Mouse (Mus musculus): ENCODE data around the gene Fnbp4. TPM values are rescaled to one million over a fixed set of nuclear protein-coding genes. Genes with fewer than 3 reads are reported as not detected.

Fnbp4 gene
- polyA plus RNA-seq, 1 experiment, result 105 TPM

- 98% methylated on average over 3 of the region's 3 CpGs for WGBS
Observed at GRCm38 (mm10) chr2:90765123-90765522, 20.0 kb downstream of the Fnbp4 start.

DNA sequence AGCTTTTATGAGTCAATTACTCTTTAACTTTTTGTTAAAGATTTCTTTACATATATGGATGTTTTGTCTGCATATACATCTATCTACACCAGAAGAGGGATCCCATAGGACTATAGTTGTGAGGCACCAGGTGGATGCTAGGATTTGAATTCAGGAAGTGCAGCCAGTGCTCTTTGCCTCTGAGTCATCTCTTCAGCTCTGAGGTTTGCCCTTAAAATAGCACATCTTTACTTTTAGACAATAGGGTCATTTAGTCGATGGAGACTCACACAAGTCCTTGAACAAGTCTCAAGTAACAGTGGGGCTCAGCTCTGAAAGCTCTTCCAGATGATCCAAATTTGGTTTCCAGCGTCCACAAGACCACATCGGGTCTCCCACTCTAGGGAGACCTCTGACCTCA, 36.2 kb downstream of the Fnbp4 start:
- Histone ChIP-seq H3K4me1 (replicated peaks; ENCODE audit: control insufficient read depth, insufficient read depth, low read length) (0 out of 2 replicates have a peak, but pooled peaks cover 3% of the 10 kb centered on the region), H3K27me3 (ENCODE audit: control insufficient read depth, insufficient read depth, low read length) (no peaks in the 10 kb centered on the region; the same call in 1 of the 2 replicates), H3K36me3 (ENCODE audit: control insufficient read depth, insufficient read depth, low read length) (peaks cover 41% of the 10 kb centered on the region), H3K4me3 (ENCODE audit: control insufficient read depth, insufficient read depth, low read length) (no peak overlapping the region), H3K27ac (ENCODE audit: control insufficient read depth, insufficient read depth, low read length) (no peak overlapping the region)
- TF ChIP-seq POLR2A (IDR thresholded peaks at IDR 0.05; ENCODE audit: control insufficient read depth, extremely low read depth, insufficient read depth, low read length, poor library complexity), result no peak
- TF ChIP-seq CTCF (IDR thresholded peaks at IDR 0.05; ENCODE audit: borderline replicate concordance, control insufficient read depth, extremely low read depth, insufficient read depth, low read length, poor library complexity), result no peak
- WGBS, result 62% methylated on average over 3 of the region's 3 CpGs
- DNase-seq, result no peak

More at GRCm38 (mm10) chr2:90765123-90765522, 20.0 kb downstream of the Fnbp4 start:
- DNase-seq, result no peak
- H3K4me1 ChIP-seq (replicated peaks; ENCODE audit: control insufficient read depth, insufficient read depth, low read length), result no peaks in the 10 kb centered on the region
- TF ChIP-seq POLR2A (IDR thresholded peaks at IDR 0.05; ENCODE audit: control insufficient read depth, extremely low read depth, insufficient read depth, low read length, poor library complexity) (no peak), CTCF (IDR thresholded peaks at IDR 0.05; ENCODE audit: borderline replicate concordance, control insufficient read depth, extremely low read depth, insufficient read depth, low read length, poor library complexity) (no peak)
- H3K36me3 ChIP-seq (ENCODE audit: control insufficient read depth, insufficient read depth, low read length), result peaks cover 90% of the 10 kb centered on the region
- H3K27ac ChIP-seq (ENCODE audit: control insufficient read depth, insufficient read depth, low read length), result no peak overlapping the region
- no peaks in the 10 kb centered on the region for H3K27me3 ChIP-seq (ENCODE audit: control insufficient read depth, insufficient read depth, low read length)
- no peak overlapping the region for H3K4me3 ChIP-seq (ENCODE audit: control insufficient read depth, insufficient read depth, low read length)

DNA sequence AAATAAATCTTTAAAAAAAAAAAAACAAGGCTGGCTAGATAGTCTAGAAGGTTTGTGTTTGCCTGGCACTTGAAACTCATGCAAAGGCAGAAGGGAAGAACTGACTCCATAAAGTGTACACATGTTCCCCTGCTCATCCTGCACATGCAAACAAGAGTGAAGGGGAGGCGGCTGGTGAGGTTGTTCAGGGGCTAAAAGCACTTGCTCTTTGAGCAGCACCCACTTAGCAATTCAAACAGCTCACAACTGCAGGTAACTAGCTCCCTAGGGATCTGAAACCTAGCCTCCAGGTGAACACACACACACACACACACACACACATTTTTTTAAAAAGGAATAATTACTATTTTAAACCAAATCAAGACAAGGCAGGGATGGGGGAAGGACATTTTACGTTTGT, 36.8 kb downstream of the Fnbp4 start:
- no peak for TF ChIP-seq CTCF (IDR thresholded peaks at IDR 0.05; ENCODE audit: borderline replicate concordance, control insufficient read depth, extremely low read depth, insufficient read depth, low read length, poor library complexity)
- TF ChIP-seq POLR2A (IDR thresholded peaks at IDR 0.05; ENCODE audit: control insufficient read depth, extremely low read depth, insufficient read depth, low read length, poor library complexity), result no peak
- no peak overlapping the region for H3K4me3 ChIP-seq (ENCODE audit: control insufficient read depth, insufficient read depth, low read length)
- H3K36me3 ChIP-seq (ENCODE audit: control insufficient read depth, insufficient read depth, low read length), result peaks cover 35% of the 10 kb centered on the region
- 0 out of 2 replicates have a peak, but pooled peaks cover 3% of the 10 kb centered on the region for H3K4me1 ChIP-seq (replicated peaks; ENCODE audit: control insufficient read depth, insufficient read depth, low read length)
- 76% methylated on average over 2 of the region's 2 CpGs for WGBS
- H3K27ac ChIP-seq (ENCODE audit: control insufficient read depth, insufficient read depth, low read length), result no peak overlapping the region
- no peaks in the 10 kb centered on the region; the same call in 1 of the 2 replicates for H3K27me3 ChIP-seq (ENCODE audit: control insufficient read depth, insufficient read depth, low read length)
- no peak for DNase-seq

DNA sequence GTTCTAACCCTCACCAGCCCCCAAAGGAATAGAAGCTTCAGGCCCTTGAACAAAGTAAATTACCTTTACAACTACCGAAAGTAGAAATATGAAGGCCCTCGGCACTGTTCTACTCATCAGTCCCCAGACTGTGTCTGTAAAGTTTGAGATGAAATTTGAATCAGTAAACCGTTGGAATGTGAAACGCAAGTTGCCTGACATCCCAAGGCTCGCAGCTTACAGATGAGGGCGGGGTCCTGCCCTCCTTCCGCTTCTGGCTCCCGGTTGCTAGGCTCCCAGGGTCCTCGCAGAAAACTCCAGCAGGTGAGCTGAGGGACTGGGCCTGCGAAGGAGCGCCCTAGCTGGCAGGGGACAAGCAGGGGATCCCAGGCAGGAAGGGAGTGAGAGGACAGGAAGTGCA, 37.3 kb downstream of the Fnbp4 start, which contains the start of gene Agbl2:
Gene Agbl2, plus strand, starts transcription at position 270 of the 400 bp plus-strand sequence.
- H3K4me3 ChIP-seq (ENCODE audit: control insufficient read depth, insufficient read depth, low read length), result peak within 1 kb of the TSS; percentile 21; the same call in 1 of the 2 replicates
- no peak for TF ChIP-seq CTCF (IDR thresholded peaks at IDR 0.05; ENCODE audit: borderline replicate concordance, control insufficient read depth, extremely low read depth, insufficient read depth, low read length, poor library complexity)
- no peak for TF ChIP-seq POLR2A (IDR thresholded peaks at IDR 0.05; ENCODE audit: control insufficient read depth, extremely low read depth, insufficient read depth, low read length, poor library complexity)
- H3K27ac ChIP-seq (ENCODE audit: control insufficient read depth, insufficient read depth, low read length), result no peak within 1 kb of the TSS
- WGBS, result 8% methylated on average over 11 of the region's 11 CpGs
- peak; percentile 6 for DNase-seq
- H3K4me1 ChIP-seq (replicated peaks; ENCODE audit: control insufficient read depth, insufficient read depth, low read length), result 0 out of 2 replicates have a peak, but pooled peaks cover 3% of the 10 kb centered on the region
- H3K36me3 ChIP-seq (ENCODE audit: control insufficient read depth, insufficient read depth, low read length), result peaks cover 30% of the 10 kb centered on the region
- H3K27me3 ChIP-seq (ENCODE audit: control insufficient read depth, insufficient read depth, low read length), result no peaks in the 10 kb centered on the region; the same call in 1 of the 2 replicates

DNA sequence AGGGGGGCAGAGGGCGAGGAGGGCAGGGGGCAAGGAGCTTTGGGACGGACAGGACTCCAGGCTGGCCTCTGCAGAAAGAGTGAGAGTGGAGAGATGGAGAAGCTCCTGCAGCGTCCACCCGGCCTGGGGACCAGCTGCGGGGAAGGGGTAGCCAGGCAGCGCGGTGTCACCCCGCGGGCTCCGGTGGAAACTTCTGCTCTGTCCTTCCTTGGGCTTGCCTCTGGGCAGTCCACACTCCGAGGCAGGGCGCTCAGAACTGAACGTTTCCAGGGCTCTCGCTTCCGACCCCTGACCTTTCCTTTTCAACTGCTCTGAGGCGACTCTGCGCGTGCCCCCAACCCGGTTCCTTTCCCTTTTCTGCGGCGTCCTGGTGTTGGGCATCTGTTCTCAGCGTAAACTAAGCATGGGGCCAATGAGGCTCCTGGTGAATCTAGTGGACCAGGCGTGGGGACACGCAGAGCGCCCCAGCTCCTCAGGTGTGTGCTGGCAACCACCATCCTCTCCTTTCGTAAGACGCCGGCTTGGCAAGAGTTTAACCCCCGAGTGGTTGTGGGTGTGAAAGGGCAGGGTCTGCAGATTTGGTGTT, 37.8 kb downstream of the Fnbp4 start:
- TF ChIP-seq POLR2A (IDR thresholded peaks at IDR 0.05; ENCODE audit: control insufficient read depth, extremely low read depth, insufficient read depth, low read length, poor library complexity) (no peak), CTCF (IDR thresholded peaks at IDR 0.05; ENCODE audit: borderline replicate concordance, control insufficient read depth, extremely low read depth, insufficient read depth, low read length, poor library complexity) (no peak)

GRCm38 (mm10) chr2:90788126-90788525, 43.0 kb downstream of the Fnbp4 start:
- Histone ChIP-seq H3K4me3 (ENCODE audit: control insufficient read depth, insufficient read depth, low read length) (no peak overlapping the region), H3K27ac (ENCODE audit: control insufficient read depth, insufficient read depth, low read length) (no peak overlapping the region), H3K4me1 (replicated peaks; ENCODE audit: control insufficient read depth, insufficient read depth, low read length) (no peaks in the 10 kb centered on the region), H3K36me3 (ENCODE audit: control insufficient read depth, insufficient read depth, low read length) (no peaks in the 10 kb centered on the region), H3K27me3 (ENCODE audit: control insufficient read depth, insufficient read depth, low read length) (no peaks in the 10 kb centered on the region)
- DNase-seq, result no peak
- no peak for TF ChIP-seq POLR2A (IDR thresholded peaks at IDR 0.05; ENCODE audit: control insufficient read depth, extremely low read depth, insufficient read depth, low read length, poor library complexity)
- TF ChIP-seq CTCF (IDR thresholded peaks at IDR 0.05; ENCODE audit: borderline replicate concordance, control insufficient read depth, extremely low read depth, insufficient read depth, low read length, poor library complexity), result no peak
- WGBS, result 75% methylated on average over 2 of the region's 2 CpGs

More for the DNA sequence above, 37.8 kb downstream of the Fnbp4 start:
- Histone ChIP-seq H3K27me3 (ENCODE audit: control insufficient read depth, insufficient read depth, low read length) (no peaks in the 10 kb centered on the region; the same call in 1 of the 2 replicates), H3K36me3 (ENCODE audit: control insufficient read depth, insufficient read depth, low read length) (peaks cover 24% of the 10 kb centered on the region), H3K4me3 (ENCODE audit: control insufficient read depth, insufficient read depth, low read length) (peak overlapping the region; percentile 21; the same call in 1 of the 2 replicates), H3K27ac (ENCODE audit: control insufficient read depth, insufficient read depth, low read length) (no peak overlapping the region), H3K4me1 (replicated peaks; ENCODE audit: control insufficient read depth, insufficient read depth, low read length) (0 out of 2 replicates have a peak, but pooled peaks cover 3% of the 10 kb centered on the region)
- WGBS, result 5% methylated on average over 29 of the region's 29 CpGs
- peak; percentile 3 for DNase-seq
